Mouse (Mus musculus): ENCODE measurements at regions not wholly inside any gene's neighbourhood (a gene's known extent, or its start where the extent isn't known, plus 50 kb on each side); places are given as distances from the start of the nearest gene placed in this dataset.
"Not testable (repeated sequence)": the region's sequence is repeated elsewhere in the genome, so short reads cannot be mapped to it uniquely, and the experiment has no call there.

GRCm38 (mm10) chr4:8462414-8462813 lies 223.6 kb upstream of the Car8 start:
- in situ Hi-C loops (cut with MboI; ENCODE audit: unreplicated experiment in 2 of 2): not testable (repeated sequence)

DNA sequence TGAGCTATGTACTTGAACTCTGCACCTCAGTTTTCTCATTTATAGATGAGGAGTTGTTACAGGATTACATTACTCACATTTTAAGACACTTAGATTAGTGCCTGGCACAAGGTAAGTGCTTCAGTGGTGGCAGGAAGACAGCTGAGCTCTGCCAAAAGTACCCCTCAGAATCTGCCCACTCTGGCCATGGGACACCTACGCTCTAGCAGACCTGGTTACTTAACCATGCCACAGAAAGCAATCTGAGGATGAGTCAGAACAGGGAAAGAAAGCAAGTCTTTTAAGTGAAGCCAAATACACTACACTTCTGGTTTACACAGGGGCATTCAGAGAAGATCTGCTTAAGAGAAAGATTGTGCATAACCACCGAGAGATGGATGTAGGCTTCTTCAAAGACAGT lies 215.5 kb upstream of the Car8 start:
- in situ Hi-C loops (cut with MboI; ENCODE audit: unreplicated experiment in 2 of 2): no loop called here

GRCm38 (mm10) chr4:8432393-8432792 lies 193.6 kb upstream of the Car8 start:
- in situ Hi-C loops (cut with MboI; ENCODE audit: unreplicated experiment in 2 of 2): no loop called here

- in situ Hi-C loops (cut with MboI; ENCODE audit: unreplicated experiment in 2 of 2): no loop called here
Observed at GRCm38 (mm10) chr4:8431032-8431332, 192.1 kb upstream of the Car8 start.

- in situ Hi-C loops (cut with MboI; ENCODE audit: unreplicated experiment in 2 of 2): no loop called here
Observed at GRCm38 (mm10) chr4:8430269-8431031, 191.6 kb upstream of the Car8 start.

DNA sequence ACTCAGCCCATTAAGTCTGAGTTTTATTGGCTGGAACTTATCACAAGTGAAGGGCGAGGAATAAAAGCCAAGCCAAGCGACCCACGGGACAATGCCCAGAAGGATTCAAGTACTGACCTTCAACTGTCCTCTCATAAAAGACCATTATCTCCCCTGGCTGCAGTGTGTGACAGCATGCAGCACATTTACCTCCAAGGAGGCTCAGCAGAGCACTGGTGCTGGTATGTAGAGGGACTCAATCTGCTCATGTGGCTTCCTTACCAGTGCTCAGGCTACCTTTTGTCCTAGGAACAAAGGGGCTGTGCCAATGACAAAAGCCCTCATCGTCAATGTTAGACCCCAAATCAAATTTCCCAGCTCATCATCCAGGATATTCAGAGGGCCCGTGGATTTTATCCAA lies 190.9 kb upstream of the Car8 start:
- in situ Hi-C loops (cut with MboI; ENCODE audit: unreplicated experiment in 2 of 2): no loop called here

GRCm38 (mm10) chr4:8428629-8429523 lies 190.0 kb upstream of the Car8 start:
- in situ Hi-C loops (cut with MboI; ENCODE audit: unreplicated experiment in 2 of 2): no loop called here

GRCm38 (mm10) chr4:8427812-8428211 lies 189.0 kb upstream of the Car8 start:
- in situ Hi-C loops (cut with MboI; ENCODE audit: unreplicated experiment in 2 of 2): no loop called here

- in situ Hi-C loops (cut with MboI; ENCODE audit: unreplicated experiment in 2 of 2): loop anchor here in 1 of 2 experiments (5.0 kb wide), 1 partner anchor 56 kb away; no protein-coding TSS in a partner anchor
Observed at GRCm38 (mm10) chr4:8423392-8424045, 184.7 kb upstream of the Car8 start.

- in situ Hi-C loops (cut with MboI; ENCODE audit: unreplicated experiment in 2 of 2): loop anchor here in 1 of 2 experiments (5.0 kb wide), 1 partner anchor 54 kb away; no protein-coding TSS in a partner anchor
Observed at GRCm38 (mm10) chr4:8421285-8421684, 182.4 kb upstream of the Car8 start.

- in situ Hi-C loops (cut with MboI; ENCODE audit: unreplicated experiment in 2 of 2): no loop called here
Observed at GRCm38 (mm10) chr4:8418374-8419031, 179.7 kb upstream of the Car8 start.

DNA sequence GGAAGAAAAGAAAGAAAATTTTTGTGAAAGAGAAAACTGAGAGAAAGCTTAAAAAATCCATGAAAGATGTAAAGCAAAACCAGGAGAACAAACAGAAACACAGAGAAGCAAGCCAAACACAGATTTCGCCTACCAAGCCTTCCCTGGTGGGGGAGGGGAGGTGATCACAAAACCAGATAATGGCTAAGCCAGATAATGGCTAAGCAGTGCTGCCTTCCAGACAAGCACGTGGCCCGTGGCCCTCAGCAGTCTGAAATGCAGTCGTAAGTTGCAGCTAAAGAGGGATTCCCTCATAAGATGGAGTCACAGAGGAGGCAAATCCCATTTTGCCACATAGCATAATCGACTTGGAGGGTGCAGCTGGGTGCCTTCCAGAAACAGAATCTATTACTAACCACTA lies 179.0 kb upstream of the Car8 start:
- in situ Hi-C loops (cut with MboI; ENCODE audit: unreplicated experiment in 2 of 2): no loop called here

DNA sequence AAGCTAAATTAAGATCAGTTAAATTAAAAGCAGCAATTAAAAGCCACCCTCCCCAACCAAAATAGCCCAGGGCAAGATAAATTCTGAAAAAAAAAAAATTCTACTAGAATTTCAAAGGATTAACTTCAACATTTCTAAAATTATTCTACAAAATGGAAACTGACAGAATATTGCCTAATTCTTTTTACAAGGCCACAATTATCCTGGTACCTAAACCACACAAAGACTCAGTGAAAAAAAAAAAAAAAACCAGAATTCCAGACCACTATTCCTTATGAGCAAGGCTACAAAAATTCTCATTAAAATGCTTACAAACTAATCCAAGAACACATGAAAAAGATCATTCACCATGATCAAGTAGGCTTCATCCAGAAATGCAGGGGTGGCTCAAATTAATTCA lies 174.5 kb upstream of the Car8 start:
- in situ Hi-C loops (cut with MboI; ENCODE audit: unreplicated experiment in 2 of 2): no loop called here

DNA sequence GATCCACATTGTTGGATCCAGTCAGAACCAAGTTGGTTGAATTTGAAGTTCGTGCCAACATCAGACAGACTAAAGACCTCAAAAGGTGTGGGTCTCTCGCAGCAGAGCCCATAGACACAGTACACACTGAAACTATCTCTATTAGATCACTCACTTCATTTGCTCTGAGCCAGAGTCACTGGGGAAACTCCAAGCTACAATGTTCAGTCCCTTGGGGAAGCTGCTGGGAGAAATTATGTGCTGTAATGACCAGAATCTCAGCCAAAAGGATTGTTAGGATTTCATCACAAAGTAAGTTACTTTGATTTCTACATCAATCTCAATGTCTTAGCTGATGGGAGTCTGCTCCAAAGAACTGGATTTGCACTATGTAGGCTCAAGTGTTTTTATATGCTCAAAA lies 161.2 kb upstream of the Car8 start:
- in situ Hi-C loops (cut with MboI; ENCODE audit: unreplicated experiment in 2 of 2): no loop called here

GRCm38 (mm10) chr4:8399430-8399829 lies 160.6 kb upstream of the Car8 start:
- in situ Hi-C loops (cut with MboI; ENCODE audit: unreplicated experiment in 2 of 2): loop anchor here (25.0 kb wide), 2 partner anchors 213 to 1388 kb away; no protein-coding TSS in a partner anchor

DNA sequence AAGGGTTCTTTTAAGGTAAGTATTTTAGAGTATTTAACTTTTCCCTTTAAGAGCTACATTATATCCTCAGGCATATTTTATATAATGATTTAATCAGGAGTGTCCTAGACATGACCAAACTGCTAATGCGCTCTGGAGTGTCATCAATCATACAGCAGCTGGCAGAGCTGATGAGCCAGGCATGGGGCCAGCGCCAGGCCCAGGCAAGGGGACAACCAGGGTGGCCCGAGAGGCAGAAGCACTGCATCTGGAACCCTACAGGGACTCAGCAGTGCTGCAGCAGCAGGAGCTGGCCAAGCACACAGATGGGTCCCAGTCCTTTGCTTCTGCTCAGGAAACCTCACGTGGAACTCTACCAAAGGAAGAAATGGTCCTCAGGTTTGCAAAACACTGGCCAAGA lies 160.1 kb upstream of the Car8 start:
- in situ Hi-C loops (cut with MboI; ENCODE audit: unreplicated experiment in 2 of 2): loop anchor here (25.0 kb wide), 2 partner anchors 213 to 1388 kb away; no protein-coding TSS in a partner anchor

DNA sequence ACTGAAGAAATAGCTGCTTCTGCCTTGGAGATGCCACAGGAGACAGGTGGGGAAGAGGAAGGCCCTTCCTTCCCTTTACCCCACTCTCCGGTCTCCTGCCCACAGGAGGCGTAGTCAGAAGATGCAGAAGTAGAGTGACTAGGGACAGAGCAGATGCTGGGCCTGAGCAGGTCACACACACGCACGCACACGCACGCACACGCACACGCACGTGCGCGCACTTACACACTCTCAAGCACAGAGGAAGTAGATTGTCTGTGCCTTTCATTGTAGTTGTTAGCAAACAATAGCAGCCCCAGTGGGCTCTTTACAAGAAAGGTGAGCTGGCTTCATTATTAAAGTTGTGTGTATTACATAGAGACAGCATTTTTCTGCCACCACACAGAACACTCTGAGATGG lies 144.3 kb upstream of the Car8 start:
- in situ Hi-C loops (cut with MboI; ENCODE audit: unreplicated experiment in 2 of 2): loop anchor here (5.0 to 25.0 kb wide), 4 partner anchors 229 to 1404 kb away; no protein-coding TSS in a partner anchor

DNA sequence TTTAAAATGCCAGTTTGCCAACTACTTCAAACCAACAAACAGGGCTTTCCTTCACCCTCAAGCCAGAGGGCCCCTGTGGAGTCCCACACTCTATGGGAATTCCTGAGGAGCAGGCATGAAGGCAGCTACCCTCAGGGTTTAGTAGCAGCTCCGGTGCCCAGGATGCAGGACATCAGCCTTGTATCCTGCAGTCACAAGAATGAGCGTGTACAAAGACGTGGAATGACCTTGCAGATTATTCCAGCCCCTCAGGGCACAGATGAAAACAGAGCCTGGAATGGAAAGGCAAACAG lies 143.2 kb upstream of the Car8 start:
- in situ Hi-C loops (cut with MboI; ENCODE audit: unreplicated experiment in 2 of 2): loop anchor here (5.0 to 25.0 kb wide), 4 partner anchors 230 to 1405 kb away; no protein-coding TSS in a partner anchor

GRCm38 (mm10) chr4:8381408-8382124 lies 142.7 kb upstream of the Car8 start:
- in situ Hi-C loops (cut with MboI; ENCODE audit: unreplicated experiment in 2 of 2): loop anchor here (5.0 to 25.0 kb wide), 4 partner anchors 231 to 1406 kb away; no protein-coding TSS in a partner anchor
